Mouse (Mus musculus): Measurements from ENCODE around the gene Hoxc4.

The Hoxc4 gene

GRCm38 (mm10) chr15:103038701-103039480, 20.2 kb downstream of the Hoxc4 start:
- DNase-seq (ENCODE audit: low spot score), result no peak

- no peak for DNase-seq (ENCODE audit: low spot score)
Measured at GRCm38 (mm10) chr15:103039609-103040008, 20.9 kb downstream of the Hoxc4 start.

GRCm38 (mm10) chr15:103040601-103041000, 21.9 kb downstream of the Hoxc4 start:
- no peak for DNase-seq (ENCODE audit: low spot score)

- DNase-seq (ENCODE audit: low spot score), result no peak
Measured at GRCm38 (mm10) chr15:103041613-103042012, 22.9 kb downstream of the Hoxc4 start.

- DNase-seq (ENCODE audit: low spot score), result no peak
Measured at GRCm38 (mm10) chr15:103042209-103042608, 23.5 kb downstream of the Hoxc4 start.

- no peak for DNase-seq (ENCODE audit: low spot score)
Measured at GRCm38 (mm10) chr15:103051670-103052069, 32.9 kb downstream of the Hoxc4 start.

GRCm38 (mm10) chr15:103053210-103053609, 34.5 kb downstream of the Hoxc4 start:
- DNase-seq (ENCODE audit: low spot score), result no peak

GRCm38 (mm10) chr15:103056396-103056795, 37.7 kb downstream of the Hoxc4 start:
- no peak for DNase-seq (ENCODE audit: low spot score)

- no peak for DNase-seq (ENCODE audit: low spot score)
Measured at GRCm38 (mm10) chr15:103058715-103059114, 40.0 kb downstream of the Hoxc4 start.

- DNase-seq (ENCODE audit: low spot score), result no peak
Measured at GRCm38 (mm10) chr15:103059393-103059992, 40.8 kb downstream of the Hoxc4 start.

- no peak for DNase-seq (ENCODE audit: low spot score)
Measured at GRCm38 (mm10) chr15:103060021-103060340, 41.2 kb downstream of the Hoxc4 start.

- DNase-seq (ENCODE audit: low spot score), result no peak
Measured at GRCm38 (mm10) chr15:103060341-103061130, 41.8 kb downstream of the Hoxc4 start.

- DNase-seq (ENCODE audit: low spot score), result no peak
Measured at GRCm38 (mm10) chr15:103061131-103061825, 42.5 kb downstream of the Hoxc4 start.

- DNase-seq (ENCODE audit: low spot score), result no peak
Measured at GRCm38 (mm10) chr15:103061988-103062387, 43.3 kb downstream of the Hoxc4 start.

- no peak for DNase-seq (ENCODE audit: low spot score)
Measured at GRCm38 (mm10) chr15:103065642-103066041, 46.9 kb downstream of the Hoxc4 start.

GRCm38 (mm10) chr15:103067701-103068100, 49.0 kb downstream of the Hoxc4 start:
- no peak for DNase-seq (ENCODE audit: low spot score)

- DNase-seq (ENCODE audit: low spot score), result no peak
Measured at GRCm38 (mm10) chr15:103069173-103069572, 50.4 kb downstream of the Hoxc4 start.

- no peak for DNase-seq (ENCODE audit: low spot score)
Measured at GRCm38 (mm10) chr15:103071266-103071665, 52.5 kb downstream of the Hoxc4 start.

GRCm38 (mm10) chr15:103074663-103075415, 56.1 kb downstream of the Hoxc4 start:
- no peak for DNase-seq (ENCODE audit: low spot score)

GRCm38 (mm10) chr15:103077673-103078072, 58.9 kb downstream of the Hoxc4 start:
- no peak for DNase-seq (ENCODE audit: low spot score)

- no peak for DNase-seq (ENCODE audit: low spot score)
Measured at GRCm38 (mm10) chr15:103082622-103083021, 63.9 kb downstream of the Hoxc4 start.

GRCm38 (mm10) chr15:103083598-103083997, 64.9 kb downstream of the Hoxc4 start:
- no peak for DNase-seq (ENCODE audit: low spot score)

Data from urinary bladder, postnatal 10 days (tissue).